Mouse (Mus musculus) G1E-ER4 (cell line): ENCODE results near the gene Fosb. TPM values are rescaled to one million over a fixed set of nuclear protein-coding genes. Genes with fewer than 3 reads are reported as not detected.

Experiments
- GATA1 ChIP-seq: IDR thresholded peaks from one replicate; pipeline ENCODE4 v1.8.0; 2012; ENCODE audit warnings: low read length, inconsistent platforms
- polyA plus RNA-seq: library from polyadenylated mRNA; stranded (reverse); fragments of >175 nt; gene quantifications from 2 replicates; pipeline ENCODE4 v1.2.3, GENCODE M21; 2012

The Fosb gene
- polyA plus RNA-seq, 1 experiment: 0.52 TPM

GRCm38 (mm10) chr7:19253437-19253836 is 56.4 kb downstream of the Fosb start:
- TF ChIP-seq GATA1: no peak

Other genes with a start within 250 kb of the Fosb start
- 170 and 197 TPM in 2 replicates for gene Dmwd, start 233.8 kb downstream of the Fosb start, polyA plus RNA-seq
- gene Dmpk, start 226.2 kb downstream of the Fosb start, polyA plus RNA-seq: 71.8 and 88.9 TPM in 2 replicates
- gene Six5, start 215.5 kb downstream of the Fosb start, polyA plus RNA-seq: 20.3 and 21.4 TPM in 2 replicates
- gene Gm4969, start 191.7 kb downstream of the Fosb start, polyA plus RNA-seq: not detected in 2 replicates
- gene Fbxo46, start 190.2 kb downstream of the Fosb start, polyA plus RNA-seq: 26.5 and 28.7 TPM in 2 replicates
- gene Qpctl, start 160.8 kb downstream of the Fosb start, polyA plus RNA-seq: 11.6 and 11.8 TPM in 2 replicates
- 80.6 and 135 TPM in 2 replicates for gene Snrpd2, start 160.3 kb downstream of the Fosb start, polyA plus RNA-seq
- 2.0 and 3.0 TPM in 2 replicates for gene Gipr, start 143.9 kb downstream of the Fosb start, polyA plus RNA-seq
- 26.9 and 30.2 TPM in 2 replicates for gene Eml2, start 133.6 kb downstream of the Fosb start, polyA plus RNA-seq
- gene Gpr4, start 97.5 kb downstream of the Fosb start, polyA plus RNA-seq: 0.11 and 0.17 TPM in 2 replicates
- gene Opa3, start 81.7 kb downstream of the Fosb start, polyA plus RNA-seq: 15.7 and 17.2 TPM in 2 replicates
- 588 and 783 TPM in 2 replicates for gene Vasp, start 38.2 kb downstream of the Fosb start, polyA plus RNA-seq
- not detected in 2 replicates for gene Ppm1n, start 30.0 kb downstream of the Fosb start, polyA plus RNA-seq
- 0.65 and 0.72 TPM in 2 replicates for gene Rtn2, start 27.4 kb downstream of the Fosb start, polyA plus RNA-seq
- gene Ercc1, start 34.7 kb upstream of the Fosb start, polyA plus RNA-seq: 109 and 133 TPM in 2 replicates
- gene Cd3eap, start 49.4 kb upstream of the Fosb start, polyA plus RNA-seq: 68.3 and 117 TPM in 2 replicates
- gene Ppp1r13l, start 49.7 kb upstream of the Fosb start, polyA plus RNA-seq: 37.2 and 45.4 TPM in 2 replicates
- gene Ercc2, start 72.0 kb upstream of the Fosb start, polyA plus RNA-seq: 59.8 and 60.3 TPM in 2 replicates
- 0.23 and 0.25 TPM in 2 replicates for gene Klc3, start 94.1 kb upstream of the Fosb start, polyA plus RNA-seq
- not detected in 2 replicates for gene Ckm, start 94.7 kb upstream of the Fosb start, polyA plus RNA-seq
- gene Mark4, start 148.8 kb upstream of the Fosb start, polyA plus RNA-seq: 45.0 and 67.8 TPM in 2 replicates
- 0.08 TPM in 2 replicates for gene Exoc3l2, start 153.3 kb upstream of the Fosb start, polyA plus RNA-seq
- gene Bloc1s3, start 198.3 kb upstream of the Fosb start, polyA plus RNA-seq: 7.4 and 10.3 TPM in 2 replicates
- 590 and 674 TPM in 2 replicates for gene Trappc6a, start 198.3 kb upstream of the Fosb start, polyA plus RNA-seq
- gene Nkpd1, start 207.8 kb upstream of the Fosb start, polyA plus RNA-seq: 0.40 and 0.71 TPM in 2 replicates